Mouse (Mus musculus) neural tube, embryonic 12.5 days (tissue): Measurements from ENCODE around the gene Mrnip. TPM values are rescaled to one million over a fixed set of nuclear protein-coding genes. Genes with fewer than 3 reads are reported as not detected.

Experiments used
- ATAC-seq: fragments of 200-750 bp; cut with Nextera tagmentation; 2 replicates; pipeline ENCODE4 v1.8.0; 2017; ENCODE audit warnings: low read depth, mild to moderate bottlenecking, moderate TSS enrichment, moderate library complexity; ENCODE audit not compliant: low FRiP score
- H3K27ac ChIP-seq: fragments of 300-500 bp; sonication (generic); 2 replicates; pipeline ENCODE4 v1.5.1; 2016
- H3K27me3 ChIP-seq: fragments of 300-500 bp; sonication (generic); replicated peaks from 2 replicates; pipeline ENCODE4 v1.6.1; 2016; ENCODE audit warnings: mild to moderate bottlenecking
- H3K36me3 ChIP-seq: fragments of 300-500 bp; sonication (generic); 2 replicates; pipeline ENCODE4 v1.6.1; 2016; ENCODE audit warnings: mild to moderate bottlenecking
- H3K4me1 ChIP-seq: fragments of 300-500 bp; sonication (generic); 2 replicates; pipeline ENCODE4 v1.6.1; 2016
- H3K4me2 ChIP-seq: fragments of 300-500 bp; sonication (generic); replicated peaks from 2 replicates; pipeline ENCODE4 v1.6.1; 2016; ENCODE audit warnings: mild to moderate bottlenecking
- H3K4me3 ChIP-seq: fragments of 300-500 bp; sonication (generic); 2 replicates; pipeline ENCODE4 v1.5.1; 2016
- H3K9ac ChIP-seq: fragments of 300-500 bp; sonication (generic); 2 replicates; pipeline ENCODE4 v1.6.1; 2016; ENCODE audit warnings: mild to moderate bottlenecking
- H3K9me3 ChIP-seq: fragments of 300-500 bp; sonication (generic); 2 replicates; pipeline ENCODE4 v1.6.1; 2016; ENCODE audit warnings: mild to moderate bottlenecking
- WGBS: fragments of 180-500 bp; shearing (Covaris S2); methylation state at CpG from one replicate; pipeline ENCODE4 v1.1.7; 2016; 5-methylcytosine and 5-hydroxymethylcytosine counted together
- polyA plus RNA-seq: library from polyadenylated mRNA; unstranded; fragments of >200 nt; fragmentation: Nextera tagmentation; extraction: Ambion mirVana; gene quantifications from 2 replicates; pipeline ENCODE4 v1.2.1, GENCODE M21; 2016

Mrnip gene
- polyA plus RNA-seq, 1 experiment from 2014 or later: 22.4 TPM

DNA sequence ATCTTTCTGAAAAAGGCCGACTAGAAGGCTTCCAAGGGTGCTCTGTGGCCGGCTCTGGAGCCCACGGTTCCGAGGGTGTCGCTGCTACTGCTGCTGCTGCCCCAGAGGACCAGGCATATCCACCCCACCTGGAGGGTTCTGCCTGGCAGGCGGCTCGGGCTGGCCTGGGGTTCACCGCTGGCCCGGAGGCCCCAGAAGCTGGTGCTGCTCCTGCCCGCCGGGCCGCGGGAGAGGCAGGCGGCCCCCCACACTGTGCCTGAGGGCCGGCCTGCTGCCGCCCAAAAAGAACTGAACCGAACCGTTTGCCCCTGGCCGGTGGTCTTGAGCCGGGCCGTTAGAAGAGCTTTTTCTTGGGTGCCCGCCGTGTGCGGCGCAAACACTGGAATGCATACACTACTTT lies 60.4 kb downstream of the Mrnip start:
- no peak overlapping the region for H3K4me2 ChIP-seq
- peaks cover 16% of the 10 kb centered on the region for H3K4me1 ChIP-seq
- H3K9ac ChIP-seq: no peak overlapping the region
- H3K36me3 ChIP-seq: peaks cover 43% of the 10 kb centered on the region
- H3K27me3 ChIP-seq: peaks cover 40% of the 10 kb centered on the region
- no peaks in the 10 kb centered on the region for H3K9me3 ChIP-seq
- no peak overlapping the region for H3K4me3 ChIP-seq
- no peak for ATAC-seq
- H3K27ac ChIP-seq: no peak overlapping the region
- 97% methylated on average over 25 of the region's 25 CpGs for WGBS

DNA sequence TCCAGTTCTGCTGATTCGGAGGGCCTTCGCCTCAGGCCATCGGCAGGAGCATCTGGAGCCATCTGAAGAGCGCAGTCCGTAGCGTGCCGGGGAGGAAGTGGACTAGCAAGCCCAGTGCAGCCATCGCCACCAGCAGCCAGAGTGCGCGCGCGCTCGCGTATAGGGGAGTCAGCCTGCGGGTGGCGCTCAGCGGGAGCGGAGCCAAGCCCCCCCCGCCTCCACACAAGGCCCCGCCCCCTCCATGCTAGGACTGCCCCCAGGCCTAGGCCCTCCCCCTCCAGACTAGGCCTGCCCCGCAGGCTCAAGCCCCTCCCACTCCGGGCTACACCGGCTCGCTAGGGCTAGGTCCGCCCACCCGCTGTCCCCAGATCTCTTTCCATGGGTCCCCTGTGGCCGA lies 62.3 kb downstream of the Mrnip start:
- ATAC-seq: peak; percentile 89
- no peaks in the 10 kb centered on the region for H3K9me3 ChIP-seq
- H3K4me2 ChIP-seq: peak overlapping the region; percentile 95
- peaks cover 34% of the 10 kb centered on the region for H3K27me3 ChIP-seq
- H3K27ac ChIP-seq: no peak overlapping the region
- H3K4me3 ChIP-seq: peak overlapping the region; percentile 52
- H3K9ac ChIP-seq: peak overlapping the region; percentile 49
- under 1% methylated on average over 27 of the region's 27 CpGs for WGBS
- H3K36me3 ChIP-seq: peaks cover 37% of the 10 kb centered on the region
- peaks cover 10% of the 10 kb centered on the region for H3K4me1 ChIP-seq

DNA sequence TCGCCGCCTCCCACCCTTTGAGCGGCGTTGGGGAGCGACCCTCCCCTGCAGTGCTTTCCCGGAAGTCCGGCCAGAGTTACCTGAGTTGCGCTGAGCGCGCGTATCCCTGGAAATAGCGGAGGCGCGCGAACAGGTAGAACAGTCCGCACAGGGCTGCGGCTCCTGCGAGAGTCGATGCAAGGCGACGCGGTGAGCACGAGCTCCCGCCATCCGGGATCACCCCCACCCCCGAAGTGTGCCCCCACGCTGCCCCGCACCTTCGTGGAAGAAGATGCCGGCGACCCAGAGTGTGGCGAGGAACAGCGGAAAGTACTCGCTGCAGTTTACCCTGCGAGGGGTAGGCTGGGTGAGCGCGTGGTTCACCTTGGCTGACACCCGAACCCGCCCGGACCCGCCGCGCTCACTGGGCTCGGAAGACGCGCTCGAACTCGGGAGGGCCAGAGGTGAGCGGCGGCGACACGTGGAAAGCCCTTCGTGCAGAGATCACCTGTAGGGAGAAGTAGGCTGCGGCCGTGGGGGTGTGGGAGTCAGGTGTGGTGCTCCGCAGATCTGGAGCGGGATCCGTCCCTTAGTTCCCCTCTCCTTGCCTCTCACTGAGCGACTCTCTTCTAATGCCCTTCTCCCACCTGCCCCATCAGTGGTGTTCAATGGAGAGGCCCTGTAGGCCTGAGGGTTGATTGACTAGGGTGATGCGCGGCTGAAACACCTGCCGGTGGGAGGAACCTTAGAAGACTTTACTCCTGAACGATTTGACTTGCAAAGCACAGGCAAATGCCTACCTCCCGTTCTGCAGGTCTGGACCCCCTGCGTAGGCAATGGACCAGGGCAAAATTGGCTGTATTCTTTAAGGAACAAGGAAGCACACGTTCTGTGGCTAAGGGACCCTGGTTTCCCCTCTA lies 62.9 kb downstream of the Mrnip start:
- Histone ChIP-seq H3K4me2 (peak overlapping the region; percentile 95), H3K27me3 (peaks cover 34% of the 10 kb centered on the region), H3K36me3 (peaks cover 30% of the 10 kb centered on the region), H3K9me3 (no peaks in the 10 kb centered on the region), H3K27ac (no peak overlapping the region), H3K4me3 (peak overlapping the region; percentile 52), H3K4me1 (peaks cover 10% of the 10 kb centered on the region), H3K9ac (peak overlapping the region; percentile 49)
- peak; percentile 26; the same call in 1 of the 2 replicates for ATAC-seq
- WGBS: 2% methylated on average over 66 of the region's 66 CpGs

DNA sequence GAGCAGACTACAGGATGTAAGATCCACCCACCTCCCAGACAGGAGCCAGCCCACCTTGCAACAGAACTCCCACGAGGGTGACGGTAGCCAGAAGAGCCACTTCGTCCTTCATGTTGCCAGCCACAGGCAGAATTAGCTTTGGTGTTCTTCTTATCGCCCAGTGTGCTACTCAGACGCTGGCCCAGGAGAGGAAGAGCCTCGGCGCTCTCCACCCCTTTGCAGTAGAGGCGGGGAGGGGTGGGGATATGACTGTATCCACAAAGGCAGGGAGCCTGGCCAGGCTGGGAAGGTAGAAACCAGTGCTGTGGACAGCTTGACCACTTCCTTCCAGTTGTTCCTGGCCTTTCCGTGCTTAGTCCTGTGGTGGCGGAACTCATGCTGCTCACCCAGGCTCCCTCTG lies 64.1 kb downstream of the Mrnip start, which contains the start of gene Ltc4s:
Gene Ltc4s (minus strand): TSS at position 293 of the 400 bp plus-strand sequence.
- H3K4me2 ChIP-seq: peak within 1 kb of the TSS; percentile 95
- peaks cover 10% of the 10 kb centered on the region for H3K4me1 ChIP-seq
- H3K9me3 ChIP-seq: no peaks in the 10 kb centered on the region
- H3K27me3 ChIP-seq: peaks cover 34% of the 10 kb centered on the region
- ATAC-seq: no peak
- H3K36me3 ChIP-seq: peaks cover 19% of the 10 kb centered on the region
- H3K4me3 ChIP-seq: peak within 1 kb of the TSS; percentile 52; the same call in 1 of the 2 replicates
- 0 out of 2 replicates have a peak within 1 kb of the TSS, but pooled peaks have one; percentile 49 for H3K9ac ChIP-seq
- H3K27ac ChIP-seq: no peak within 1 kb of the TSS
- 38% methylated on average over 10 of the region's 10 CpGs for WGBS

DNA sequence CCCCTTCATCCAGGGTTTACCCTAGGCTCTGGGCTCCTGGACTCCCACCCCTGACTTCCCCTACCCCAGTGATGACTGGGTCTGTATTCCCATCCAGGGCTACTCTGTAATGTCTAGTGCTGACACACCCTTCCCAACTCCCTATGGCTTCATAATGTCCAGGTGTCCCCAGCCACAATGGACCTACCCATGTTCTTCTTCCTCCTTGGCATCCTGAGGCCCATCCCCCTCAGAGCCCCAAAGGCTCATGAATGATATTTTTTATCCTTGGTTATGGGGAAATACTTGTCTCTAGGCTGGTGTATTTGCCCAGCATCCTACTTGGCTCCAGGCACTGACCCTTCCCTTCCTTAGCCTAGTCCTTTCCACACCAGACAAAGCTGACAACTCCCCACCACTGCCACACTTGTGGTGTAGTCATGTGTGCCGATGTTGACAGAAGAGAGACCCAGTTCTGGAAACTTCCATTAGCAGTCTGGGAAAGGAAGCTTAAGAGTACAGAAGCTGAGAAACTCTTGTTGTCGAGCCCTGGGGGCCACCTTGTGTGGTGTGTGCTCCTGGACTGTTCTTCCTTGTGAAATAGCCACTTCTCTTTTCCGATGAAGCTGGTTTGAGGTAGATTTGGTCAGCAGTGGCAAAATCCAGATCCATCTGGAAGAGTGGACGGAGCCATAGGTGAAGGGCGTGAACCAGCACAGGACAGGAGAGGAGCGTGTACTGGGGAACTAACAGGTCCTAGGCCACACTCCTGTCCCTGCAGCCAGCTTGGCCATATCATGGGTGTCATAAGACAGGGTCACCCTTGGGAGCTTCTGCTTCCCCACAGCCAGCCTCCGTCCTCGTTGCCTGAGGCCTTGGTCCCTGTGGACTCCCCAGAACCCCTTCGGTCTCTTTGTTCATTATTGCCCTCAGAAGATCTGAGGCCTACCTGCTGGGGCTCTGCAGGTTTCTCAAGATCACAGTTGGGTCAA lies 64.9 kb downstream of the Mrnip start:
- peaks cover 34% of the 10 kb centered on the region for H3K27me3 ChIP-seq
- no peak overlapping the region for H3K27ac ChIP-seq
- H3K9me3 ChIP-seq: no peaks in the 10 kb centered on the region
- WGBS: 93% methylated on average over 9 of the region's 9 CpGs
- no peak overlapping the region for H3K4me3 ChIP-seq
- ATAC-seq: no peak
- H3K4me2 ChIP-seq: no peak overlapping the region
- H3K9ac ChIP-seq: no peak overlapping the region
- H3K36me3 ChIP-seq: peaks cover 11% of the 10 kb centered on the region
- H3K4me1 ChIP-seq: peaks cover 10% of the 10 kb centered on the region

DNA sequence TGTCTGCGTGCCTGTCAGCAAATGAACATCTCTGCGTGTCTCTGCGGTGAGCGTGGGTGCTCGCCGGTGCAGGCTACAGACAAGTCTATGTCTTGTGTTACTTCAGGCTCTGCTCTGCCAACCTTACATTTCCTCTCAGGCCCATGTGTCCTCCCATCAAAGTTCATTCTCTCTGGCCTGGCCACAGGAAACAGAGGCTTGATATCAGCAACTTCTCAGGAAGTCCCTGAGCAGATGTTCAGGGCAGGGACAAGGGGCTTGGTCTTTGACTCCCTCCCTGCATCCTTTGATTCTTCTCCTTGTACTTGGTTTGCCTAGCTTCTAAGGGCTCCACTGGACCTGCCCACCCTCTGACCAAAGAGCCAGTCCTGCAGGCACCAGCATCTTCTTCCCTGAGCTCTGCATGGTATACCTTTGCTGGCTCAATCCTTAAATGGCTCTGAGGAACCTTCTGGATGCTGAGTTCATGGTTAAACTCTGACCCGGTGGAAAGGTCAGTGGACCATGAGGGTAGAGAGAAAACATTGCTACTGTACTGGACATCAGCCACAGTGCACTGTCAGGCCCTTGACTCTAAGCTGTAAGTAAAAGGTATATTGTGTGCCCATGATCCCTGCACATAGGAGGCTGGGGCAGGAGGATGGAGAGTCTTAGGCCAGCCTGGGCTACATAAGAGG lies 66.1 kb downstream of the Mrnip start:
- no peak overlapping the region for H3K9ac ChIP-seq
- no peak overlapping the region for H3K4me3 ChIP-seq
- H3K36me3 ChIP-seq: no peaks in the 10 kb centered on the region
- peaks cover 30% of the 10 kb centered on the region for H3K27me3 ChIP-seq
- H3K4me1 ChIP-seq: peaks cover 10% of the 10 kb centered on the region
- ATAC-seq: no peak
- no peak overlapping the region for H3K4me2 ChIP-seq
- WGBS: 87% methylated on average over 7 of the region's 7 CpGs
- H3K9me3 ChIP-seq: no peaks in the 10 kb centered on the region
- H3K27ac ChIP-seq: no peak overlapping the region

DNA sequence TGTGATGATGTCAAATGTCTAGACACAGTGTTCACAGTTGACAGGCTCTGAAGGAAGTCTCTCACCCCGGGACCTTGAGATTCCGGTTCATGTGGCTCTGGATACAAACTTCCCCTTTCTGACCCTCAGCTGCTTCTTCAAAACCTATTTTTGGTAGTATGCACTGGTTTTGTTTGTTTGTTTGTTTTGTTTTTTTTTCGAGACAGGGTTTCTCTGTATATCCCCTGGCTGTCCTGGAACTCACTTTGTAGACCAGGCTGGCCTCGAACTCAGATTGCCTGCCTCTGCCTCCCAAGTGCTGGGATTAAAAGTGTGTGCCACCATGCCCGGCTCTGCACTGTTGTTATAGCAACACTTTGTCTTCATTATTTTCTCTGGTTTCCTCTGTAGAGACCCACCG lies 69.7 kb downstream of the Mrnip start:
- WGBS: 84% methylated on average over 6 of the region's 6 CpGs
- ATAC-seq: no peak
- H3K36me3 ChIP-seq: no peaks in the 10 kb centered on the region
- no peaks in the 10 kb centered on the region for H3K4me1 ChIP-seq
- H3K9ac ChIP-seq: no peak overlapping the region
- no peak overlapping the region for H3K27ac ChIP-seq
- H3K27me3 ChIP-seq: peaks cover 8% of the 10 kb centered on the region; the same call in 1 of the 2 replicates
- H3K4me2 ChIP-seq: no peak overlapping the region
- H3K9me3 ChIP-seq: no peaks in the 10 kb centered on the region
- no peak overlapping the region for H3K4me3 ChIP-seq

DNA sequence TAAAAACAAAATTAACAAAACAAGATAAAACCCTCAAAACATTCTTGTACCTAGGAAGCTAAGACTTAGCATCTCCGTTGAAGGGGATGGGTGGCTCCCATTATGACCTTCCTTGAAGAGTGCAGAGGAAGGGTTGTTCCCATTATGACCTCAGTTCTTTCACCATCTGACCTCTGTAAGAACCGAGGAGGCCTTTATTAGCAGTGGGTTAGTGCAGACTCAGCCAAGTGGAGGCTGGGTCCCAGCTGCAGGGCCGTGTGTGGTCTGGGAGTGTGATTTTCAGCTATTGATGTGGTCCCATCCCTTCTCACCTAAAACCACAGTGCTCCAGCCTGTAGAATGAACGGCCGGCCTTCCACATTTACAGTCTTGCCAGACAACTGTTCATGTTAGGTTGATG lies 71.0 kb downstream of the Mrnip start:
- ATAC-seq: no peak
- Histone ChIP-seq H3K27me3 (no peaks in the 10 kb centered on the region), H3K27ac (no peak overlapping the region), H3K9me3 (no peaks in the 10 kb centered on the region), H3K4me3 (no peak overlapping the region), H3K9ac (no peak overlapping the region), H3K36me3 (no peaks in the 10 kb centered on the region), H3K4me1 (no peaks in the 10 kb centered on the region), H3K4me2 (no peak overlapping the region)
- WGBS: 73% methylated on average over 5 of the region's 5 CpGs

DNA sequence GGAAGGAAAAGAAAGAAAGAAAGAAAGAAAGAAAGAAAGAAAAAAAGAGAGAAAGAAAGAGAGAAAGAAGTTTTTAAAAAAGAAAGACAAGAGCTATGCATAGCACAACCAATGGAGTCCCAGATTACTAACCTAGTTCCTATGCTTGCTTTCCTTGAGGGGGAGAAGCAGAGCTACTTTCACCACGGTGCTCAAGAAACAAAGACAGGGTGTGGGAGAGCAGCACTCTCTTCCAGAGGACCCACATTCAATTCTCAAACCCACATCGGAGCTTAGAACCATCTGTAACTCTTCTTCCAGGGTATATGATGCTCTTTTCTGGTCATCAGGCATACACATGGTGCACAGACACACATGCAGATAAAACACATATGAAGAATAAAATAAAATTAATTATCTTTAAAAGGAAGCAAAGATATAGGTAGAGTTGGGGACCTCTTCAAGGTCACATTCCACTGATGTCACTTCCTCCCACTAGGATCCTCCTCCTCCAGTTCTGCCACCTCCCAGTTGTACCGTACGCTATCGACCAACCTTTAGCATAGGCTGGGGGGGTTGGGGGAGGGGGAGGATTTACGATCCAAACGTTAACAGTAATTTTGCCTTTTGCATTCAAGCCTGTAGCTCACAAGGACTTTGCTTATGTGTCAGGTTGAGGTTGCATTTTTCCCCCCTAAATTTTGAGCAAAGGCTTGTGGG lies 74.4 kb downstream of the Mrnip start:
- WGBS: 86% methylated on average over 7 of the region's 7 CpGs
- H3K27ac ChIP-seq: no peak overlapping the region

More for the DNA sequence above, 74.4 kb downstream of the Mrnip start:
- no peak overlapping the region for H3K4me3 ChIP-seq
- no peak for ATAC-seq
- H3K27me3 ChIP-seq: no peaks in the 10 kb centered on the region
- peaks cover 5% of the 10 kb centered on the region; the same call in 1 of the 2 replicates for H3K4me1 ChIP-seq
- H3K9ac ChIP-seq: no peak overlapping the region
- no peaks in the 10 kb centered on the region for H3K36me3 ChIP-seq
- no peak overlapping the region for H3K4me2 ChIP-seq
- H3K9me3 ChIP-seq: no peaks in the 10 kb centered on the region
